In the genomic region with DNA sequence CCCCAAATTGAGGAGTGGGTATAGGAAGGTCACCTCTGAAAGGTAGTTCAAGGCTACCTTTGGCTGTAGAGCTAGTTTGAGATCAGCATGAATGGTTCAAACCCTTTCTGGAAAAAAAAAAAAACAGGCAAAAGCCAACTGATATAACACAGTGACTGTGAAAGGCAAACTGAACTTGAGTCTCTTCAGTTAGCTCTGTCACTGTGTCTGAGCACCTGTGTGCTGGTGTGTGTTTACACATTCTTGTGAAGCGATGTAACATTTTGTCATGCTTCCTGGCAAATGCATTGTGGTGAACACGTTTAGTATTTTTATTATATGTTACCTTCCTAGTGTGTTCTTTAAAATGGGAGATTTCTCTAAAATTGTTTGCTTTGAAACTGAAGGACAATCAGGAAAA, we compare ENCODE assay signal across 24 mouse cellular contexts. TPM values are rescaled to one million over a fixed set of nuclear protein-coding genes. Genes with fewer than 3 reads are reported as not detected.
DNase-seq lines count a peak whose midpoint lies in the region; ATAC-seq and TF ChIP-seq lines count a peak whose summit lies in the region.
"Had no signal": no experiment of that assay in that cellular context is flagged by ENCODE, and none has a peak within 500 bp of the region (broad histone marks: within the 10 kb centered on the region; RNA-seq: fewer than 3 reads in every experiment).

No protein-coding gene starts in this region.

- H3K36me3 ChIP-seq in heart, embryonic 11.5 days (ENCODE audit: control insufficient read depth, insufficient read depth, low read length) = no peaks in the 10 kb centered on the region
- no peaks in the 10 kb centered on the region for H3K36me3 ChIP-seq in lung, postnatal 0 days (ENCODE audit: insufficient read depth, low read length)
- no peaks in the 10 kb centered on the region for H3K36me3 ChIP-seq in neural tube, embryonic 14.5 days (ENCODE audit: control insufficient read depth, insufficient read depth, low read length)
- no peaks in the 10 kb centered on the region for H3K36me3 ChIP-seq in neural tube, embryonic 15.5 days
- H3K36me3 ChIP-seq: forebrain, embryonic 10.5 days; G1E; heart, embryonic 10.5 days; heart, embryonic 15.5 days had no signal

- ATAC-seq in heart, embryonic 11.5 days (replicated peaks; ENCODE audit: insufficient number of reproducible peaks, low FRiP score, low TSS enrichment) = no peak
- no peak for ATAC-seq in lung, postnatal 0 days
- ATAC-seq in neural tube, embryonic 14.5 days (ENCODE audit: low read depth) = no peak
- no peak for ATAC-seq in neural tube, embryonic 15.5 days (ENCODE audit: low FRiP score)
- ATAC-seq: Patski had no signal

- TF ChIP-seq CTCF in lung, postnatal 0 days (IDR thresholded peaks at IDR 0.05) = no peak

- H3K27me3 ChIP-seq in heart, embryonic 11.5 days (ENCODE audit: control insufficient read depth, insufficient read depth, low read length) = no peaks in the 10 kb centered on the region
- H3K27me3 ChIP-seq in lung, postnatal 0 days (replicated peaks; ENCODE audit: insufficient read depth, low read length) = no peaks in the 10 kb centered on the region
- H3K27me3 ChIP-seq in neural tube, embryonic 14.5 days (ENCODE audit: control insufficient read depth, insufficient read depth, low read length) = no peaks in the 10 kb centered on the region
- H3K27me3 ChIP-seq in neural tube, embryonic 15.5 days (replicated peaks) = no peaks in the 10 kb centered on the region; the same call in 1 of the 2 replicates
- H3K27me3 ChIP-seq: heart, embryonic 15.5 days; Patski had no signal

- no peak for TF ChIP-seq EP300 in lung, postnatal 0 days (IDR thresholded peaks at IDR 0.05)

- no peak overlapping the region for H3K27ac ChIP-seq in heart, embryonic 11.5 days (ENCODE audit: low read depth, low read length)
- no peak overlapping the region for H3K27ac ChIP-seq in lung, postnatal 0 days (ENCODE audit: low read length)
- no peak overlapping the region for H3K27ac ChIP-seq in neural tube, embryonic 14.5 days (ENCODE audit: low read depth, low read length)
- no peak overlapping the region for H3K27ac ChIP-seq in neural tube, embryonic 15.5 days (replicated peaks)

- H3K9ac ChIP-seq in heart, embryonic 11.5 days (ENCODE audit: low read depth, low read length) = no peak overlapping the region
- no peak overlapping the region for H3K9ac ChIP-seq in lung, postnatal 0 days (replicated peaks; ENCODE audit: low read depth)
- H3K9ac ChIP-seq in neural tube, embryonic 14.5 days (replicated peaks; ENCODE audit: low read depth, low read length) = no peak overlapping the region
- no peak overlapping the region for H3K9ac ChIP-seq in neural tube, embryonic 15.5 days (replicated peaks)

- H3K9me3 ChIP-seq in heart, embryonic 11.5 days (replicated peaks; ENCODE audit: control insufficient read depth, low read length) = no peaks in the 10 kb centered on the region
- no peaks in the 10 kb centered on the region for H3K9me3 ChIP-seq in lung, postnatal 0 days (ENCODE audit: low read length)
- H3K9me3 ChIP-seq in neural tube, embryonic 14.5 days (ENCODE audit: control insufficient read depth, low read length) = no peaks in the 10 kb centered on the region
- H3K9me3 ChIP-seq in neural tube, embryonic 15.5 days (replicated peaks) = no peaks in the 10 kb centered on the region
- H3K9me3 ChIP-seq: forebrain, embryonic 10.5 days; forebrain, embryonic 13.5 days; G1E; heart, embryonic 10.5 days; heart, embryonic 15.5 days had no signal

- H3K4me3 ChIP-seq in heart, embryonic 11.5 days (ENCODE audit: low read depth, low read length) = no peak overlapping the region
- no peak overlapping the region for H3K4me3 ChIP-seq in lung, postnatal 0 days (ENCODE audit: low read depth, low read length)
- no peak overlapping the region for H3K4me3 ChIP-seq in neural tube, embryonic 14.5 days (ENCODE audit: low read depth, low read length)
- H3K4me3 ChIP-seq in neural tube, embryonic 15.5 days (replicated peaks) = no peak overlapping the region

- H3K4me1 ChIP-seq in heart, embryonic 11.5 days (ENCODE audit: control insufficient read depth, insufficient read depth, low read length) = peaks cover 16% of the 10 kb centered on the region
- H3K4me1 ChIP-seq in lung, postnatal 0 days (ENCODE audit: insufficient read depth, low read depth, low read length) = peaks cover 10% of the 10 kb centered on the region; the same call in 1 of the 2 replicates
- peaks cover 10% of the 10 kb centered on the region for H3K4me1 ChIP-seq in neural tube, embryonic 14.5 days (ENCODE audit: control insufficient read depth, insufficient read depth, low read length)
- H3K4me1 ChIP-seq in neural tube, embryonic 15.5 days = peaks cover 24% of the 10 kb centered on the region

- WGBS in heart, embryonic 11.5 days (ENCODE audit: insufficient replicate concordance) = 69% methylated on average over 2 of the region's 2 CpGs
- WGBS in lung, postnatal 0 days = 41% methylated on average over 2 of the region's 2 CpGs
- 89% methylated on average over 2 of the region's 2 CpGs for WGBS in neural tube, embryonic 14.5 days
- 93% methylated on average over 2 of the region's 2 CpGs for WGBS in neural tube, embryonic 15.5 days

- no peak for DNase-seq in heart, adult 8-10 months (ENCODE audit: low spot score)
- DNase-seq in lung, postnatal 0 days (ENCODE audit: low spot score) = peak; percentile 52
- DNase-seq in lung, postnatal 36 days = no peak
- DNase-seq in naive thymus-derived CD4-positive, alpha-beta T cell, adult 2 months (ENCODE audit: low read depth) = peak; percentile 36
- DNase-seq in kidney, adult 11 months = no peak
- DNase-seq: adrenal gland, postnatal 10 days; adrenal gland, postnatal 36 days; B cell, adult 2 months; cerebellum, adult 18-20 months; cerebellum, adult 9-10 months; cerebellum, postnatal 14 days; gastrocnemius, postnatal 25 days; heart, adult 18-20 months; heart, postnatal 10 days; heart, postnatal 4 days had no signal

- peak overlapping the region; percentile 95; the same call in 1 of the 2 replicates for H3K4me2 ChIP-seq in heart, embryonic 11.5 days
- H3K4me2 ChIP-seq in lung, postnatal 0 days (replicated peaks; ENCODE audit: low read depth, low read length) = no peak overlapping the region
- H3K4me2 ChIP-seq in neural tube, embryonic 14.5 days (ENCODE audit: low read depth, low read length) = 0 out of 2 replicates have a peak overlapping the region, but pooled peaks have one; percentile 71
- no peak overlapping the region; the same call in 1 of the 2 replicates for H3K4me2 ChIP-seq in neural tube, embryonic 15.5 days

RNA-seq across cellular contexts. Expression of a gene that starts 11.0 kb away (rescaled TPM):
- polyA plus RNA-seq in heart, embryonic 11.5 days (2014; fragmentation: Nextera tagmentation; extraction: Ambion mirVana) = 4.5 and 6.3 TPM in 2 replicates
- 10 to 100 TPM in 2 of 4 experiments, 1 to 10 TPM in 2; 2.4 to 26.4 (median 15.7) TPM for total RNA-seq in heart, adult 8-10 months (2022)
- 30.8 and 33.8 TPM in 2 replicates for polyA plus RNA-seq in lung, postnatal 0 days (2015; fragmentation: Nextera tagmentation; extraction: Ambion mirVana)
- polyA plus RNA-seq in neural tube, embryonic 14.5 days (2014; fragmentation: Nextera tagmentation; extraction: Ambion mirVana) = 2.8 and 4.0 TPM in 2 replicates
- 5.7 and 6.0 TPM in 2 replicates for polyA plus RNA-seq in neural tube, embryonic 15.5 days (2015; fragmentation: Nextera tagmentation; extraction: Ambion mirVana)

Comparison
In these comparisons a context has a peak if more than half of its experiments do, and no peak if none do; other contexts are left out.
1. H3K4me2 ChIP-seq: peak in heart, embryonic 11.5 days (single experiment) and neural tube, embryonic 14.5 days (single experiment); none in lung, postnatal 0 days (single experiment) and neural tube, embryonic 15.5 days (single experiment).
2. DNase-seq: peak in lung, postnatal 0 days (single experiment) and naive thymus-derived CD4-positive, alpha-beta T cell, adult 2 months (single experiment); none in heart, adult 8-10 months (single experiment), lung, postnatal 36 days (single experiment) and kidney, adult 11 months (single experiment).